Mouse (Mus musculus): ENCODE results near the gene Osbpl8. TPM values are rescaled to one million over a fixed set of nuclear protein-coding genes. Genes with fewer than 3 reads are reported as not detected.

The Osbpl8 gene
- polyA plus RNA-seq, 1 experiment, result 25.0 TPM

DNA sequence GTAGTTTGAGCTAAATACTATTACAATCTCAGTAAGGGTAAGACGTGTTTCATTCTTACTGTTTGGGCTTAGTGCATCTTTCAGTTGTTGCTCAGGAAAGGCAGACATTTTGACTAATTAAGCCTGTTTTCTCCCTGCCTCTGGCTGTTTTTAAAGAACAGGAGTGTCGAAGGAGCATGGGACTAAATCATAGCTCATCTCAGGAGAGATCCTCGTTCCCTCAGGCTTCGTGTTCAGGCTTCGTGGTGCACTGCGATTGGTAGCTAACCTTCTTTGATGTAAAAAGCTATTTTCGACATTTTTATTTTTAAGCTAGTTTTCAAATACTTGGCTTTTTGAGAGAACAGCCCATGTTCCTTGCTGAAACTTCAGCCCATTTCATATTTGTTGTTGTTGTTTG lies 78.1 kb downstream of the Osbpl8 start:
- H3K4me3 ChIP-seq (replicated peaks; ENCODE audit: control insufficient read depth, low read depth, low read length), result no peak overlapping the region
- H3K27ac ChIP-seq (ENCODE audit: control insufficient read depth, insufficient read depth, low read depth, low read length, poor library complexity), result no peak overlapping the region
- H3K4me1 ChIP-seq (ENCODE audit: control insufficient read depth, insufficient read depth, low read length), result no peaks in the 10 kb centered on the region; the same call in 1 of the 2 replicates
- TF ChIP-seq CTCF (IDR thresholded peaks at IDR 0.05; ENCODE audit: control insufficient read depth, insufficient read depth, low read length) (no peak), POLR2A (IDR thresholded peaks at IDR 0.05; ENCODE audit: borderline replicate concordance, control insufficient read depth, low read depth, low read length) (no peak)
- WGBS, result 93% methylated on average over 7 of the region's 7 CpGs

DNA sequence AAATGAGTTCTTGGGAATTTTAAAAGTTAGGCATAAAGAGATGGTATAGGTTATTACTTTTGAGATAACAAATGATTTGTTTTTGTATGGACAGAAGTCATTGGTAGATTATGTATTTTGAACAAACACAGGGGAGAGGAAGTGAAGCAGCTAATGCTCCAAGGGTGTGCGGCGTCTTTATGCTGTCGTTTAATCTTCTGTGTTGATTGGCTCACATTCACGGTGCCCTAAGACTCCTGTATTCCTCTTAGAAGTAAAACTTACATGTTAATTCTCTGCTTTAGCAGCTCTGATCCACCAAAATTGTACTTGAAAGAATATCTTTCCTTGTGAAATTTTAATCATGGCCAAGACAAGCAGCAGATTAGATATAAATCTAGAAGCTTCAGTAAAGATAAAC lies 83.1 kb downstream of the Osbpl8 start:
- TF ChIP-seq POLR2A (IDR thresholded peaks at IDR 0.05; ENCODE audit: borderline replicate concordance, control insufficient read depth, low read depth, low read length) (no peak), CTCF (IDR thresholded peaks at IDR 0.05; ENCODE audit: control insufficient read depth, insufficient read depth, low read length) (no peak)
- 71% methylated on average over 4 of the region's 4 CpGs for WGBS

DNA sequence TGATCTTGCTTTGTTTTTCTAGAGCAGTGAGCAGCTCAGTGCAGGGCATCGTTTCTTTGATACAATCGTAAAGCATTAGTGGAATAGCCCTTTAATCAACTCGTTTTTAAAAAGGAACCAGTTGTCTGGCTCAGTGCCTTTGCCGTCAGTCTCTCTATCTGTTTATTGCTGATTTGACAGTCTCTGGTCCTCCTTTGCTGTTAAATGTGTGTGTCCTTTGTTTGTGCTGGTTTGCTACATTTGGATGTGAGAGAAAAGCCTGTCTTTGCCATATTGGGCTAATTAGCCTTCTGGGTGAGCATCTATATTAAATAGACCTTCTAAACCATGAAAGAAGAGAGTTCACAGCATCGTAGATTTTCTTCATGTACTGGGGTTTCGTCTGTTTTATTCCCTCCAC lies 83.6 kb downstream of the Osbpl8 start:
- Histone ChIP-seq H3K27ac (ENCODE audit: control insufficient read depth, insufficient read depth, low read depth, low read length, poor library complexity) (no peak overlapping the region), H3K4me3 (replicated peaks; ENCODE audit: control insufficient read depth, low read depth, low read length) (no peak overlapping the region), H3K4me1 (ENCODE audit: control insufficient read depth, insufficient read depth, low read length) (no peaks in the 10 kb centered on the region)
- WGBS, result 71% methylated on average over 6 of the region's 6 CpGs
- TF ChIP-seq POLR2A (IDR thresholded peaks at IDR 0.05; ENCODE audit: borderline replicate concordance, control insufficient read depth, low read depth, low read length) (no peak), CTCF (IDR thresholded peaks at IDR 0.05; ENCODE audit: control insufficient read depth, insufficient read depth, low read length) (no peak)

More for the DNA sequence above, 83.1 kb downstream of the Osbpl8 start:
- no peak overlapping the region for H3K4me3 ChIP-seq (replicated peaks; ENCODE audit: control insufficient read depth, low read depth, low read length)
- H3K27ac ChIP-seq (ENCODE audit: control insufficient read depth, insufficient read depth, low read depth, low read length, poor library complexity), result no peak overlapping the region
- H3K4me1 ChIP-seq (ENCODE audit: control insufficient read depth, insufficient read depth, low read length), result no peaks in the 10 kb centered on the region

DNA sequence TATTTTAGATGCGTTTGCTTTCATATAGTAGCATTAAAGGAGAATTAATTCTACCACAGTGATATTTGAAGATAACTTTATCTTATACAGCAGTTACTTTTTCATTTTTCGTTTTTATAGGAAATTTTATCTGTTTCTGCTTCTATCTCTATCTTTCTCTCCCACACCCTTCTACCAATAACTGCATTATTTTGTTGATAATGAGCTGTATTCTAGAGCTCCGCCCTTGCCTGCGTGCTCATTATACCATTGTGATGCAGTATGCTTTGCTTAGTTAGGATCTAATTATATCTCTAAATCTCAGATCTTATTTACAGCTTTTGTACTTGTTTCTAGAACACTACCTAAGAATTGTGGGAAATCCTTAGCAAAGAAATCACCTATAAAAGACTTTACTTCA lies 85.6 kb downstream of the Osbpl8 start:
- no peak overlapping the region for H3K27ac ChIP-seq (ENCODE audit: control insufficient read depth, insufficient read depth, low read depth, low read length, poor library complexity)
- H3K4me3 ChIP-seq (replicated peaks; ENCODE audit: control insufficient read depth, low read depth, low read length), result no peak overlapping the region
- 62% methylated on average over 4 of the region's 4 CpGs for WGBS
- no peaks in the 10 kb centered on the region for H3K4me1 ChIP-seq (ENCODE audit: control insufficient read depth, insufficient read depth, low read length)
- TF ChIP-seq POLR2A (IDR thresholded peaks at IDR 0.05; ENCODE audit: borderline replicate concordance, control insufficient read depth, low read depth, low read length), result no peak
- TF ChIP-seq CTCF (IDR thresholded peaks at IDR 0.05; ENCODE audit: control insufficient read depth, insufficient read depth, low read length), result no peak

DNA sequence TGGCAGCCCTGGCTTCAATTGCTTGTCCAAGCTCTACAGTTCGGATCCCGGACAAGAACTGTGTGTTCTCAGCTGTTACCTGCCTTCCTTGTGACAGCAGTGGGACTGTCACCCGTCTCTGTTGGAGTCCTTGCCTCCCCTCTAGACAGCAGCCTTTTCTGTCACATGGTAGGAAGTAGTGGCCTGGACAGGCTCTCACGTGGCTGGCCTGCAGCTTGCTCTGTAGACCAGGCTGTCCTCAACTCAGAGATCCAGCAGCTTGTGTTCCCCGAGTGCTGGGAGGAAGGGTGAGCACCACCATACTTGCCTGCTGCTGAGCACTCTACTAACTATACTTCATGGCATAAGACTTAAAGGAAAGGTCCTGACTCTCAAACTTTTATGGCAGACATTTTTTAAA lies 87.1 kb downstream of the Osbpl8 start:
- 69% methylated on average over 5 of the region's 5 CpGs for WGBS
- no peak for TF ChIP-seq POLR2A (IDR thresholded peaks at IDR 0.05; ENCODE audit: borderline replicate concordance, control insufficient read depth, low read depth, low read length)
- no peak for TF ChIP-seq CTCF (IDR thresholded peaks at IDR 0.05; ENCODE audit: control insufficient read depth, insufficient read depth, low read length)
- no peaks in the 10 kb centered on the region for H3K4me1 ChIP-seq (ENCODE audit: control insufficient read depth, insufficient read depth, low read length)
- no peak overlapping the region for H3K4me3 ChIP-seq (replicated peaks; ENCODE audit: control insufficient read depth, low read depth, low read length)
- no peak overlapping the region for H3K27ac ChIP-seq (ENCODE audit: control insufficient read depth, insufficient read depth, low read depth, low read length, poor library complexity)

DNA sequence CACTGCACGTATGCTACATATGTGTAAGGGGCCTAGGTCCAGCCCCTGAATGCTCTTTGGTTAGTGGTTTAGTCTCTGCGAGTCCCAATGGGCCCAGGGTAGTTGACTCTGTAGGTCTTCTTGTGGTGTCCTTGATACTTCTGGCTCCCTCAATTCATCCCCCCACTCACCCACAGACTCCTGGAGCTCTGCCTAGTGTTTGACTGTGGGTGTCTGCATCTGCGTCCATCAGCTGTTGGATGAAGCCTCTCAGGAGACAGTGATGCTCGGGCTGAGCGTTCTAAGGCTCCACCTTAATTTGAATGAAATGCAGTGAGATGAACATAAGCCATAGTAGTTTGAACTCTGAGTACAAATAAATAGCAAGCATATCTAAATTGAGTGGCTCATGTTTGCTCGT lies 90.7 kb downstream of the Osbpl8 start:
- Histone ChIP-seq H3K4me1 (ENCODE audit: control insufficient read depth, insufficient read depth, low read length) (no peaks in the 10 kb centered on the region), H3K27ac (ENCODE audit: control insufficient read depth, insufficient read depth, low read depth, low read length, poor library complexity) (no peak overlapping the region), H3K4me3 (replicated peaks; ENCODE audit: control insufficient read depth, low read depth, low read length) (no peak overlapping the region)
- 90% methylated on average over 6 of the region's 6 CpGs for WGBS
- no peak for TF ChIP-seq CTCF (IDR thresholded peaks at IDR 0.05; ENCODE audit: control insufficient read depth, insufficient read depth, low read length)

DNA sequence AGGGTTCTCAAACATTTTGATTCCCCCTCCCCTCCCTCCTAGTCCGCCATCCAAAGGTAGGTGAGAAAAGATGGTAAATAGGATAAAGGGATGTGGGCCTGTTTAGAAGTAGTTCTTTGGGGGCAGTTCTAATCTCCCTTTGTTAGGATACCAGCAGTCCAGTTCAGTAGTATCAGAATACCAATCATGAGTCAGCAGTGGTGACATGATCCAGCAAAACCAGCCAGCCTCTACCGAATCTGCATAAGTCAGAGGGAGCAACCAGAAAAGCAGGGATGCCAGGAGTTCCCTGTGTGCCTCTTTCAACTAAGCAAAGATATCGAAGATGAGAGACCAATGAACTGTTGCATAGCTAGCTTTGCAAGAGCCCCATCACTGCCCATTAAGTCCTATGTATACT lies 91.6 kb downstream of the Osbpl8 start:
- H3K4me3 ChIP-seq (replicated peaks; ENCODE audit: control insufficient read depth, low read depth, low read length), result no peak overlapping the region
- H3K4me1 ChIP-seq (ENCODE audit: control insufficient read depth, insufficient read depth, low read length), result no peaks in the 10 kb centered on the region
- H3K27ac ChIP-seq (ENCODE audit: control insufficient read depth, insufficient read depth, low read depth, low read length, poor library complexity), result no peak overlapping the region
- 64% methylated on average over 3 of the region's 3 CpGs for whole genome bisulfite sequencing
- TF ChIP-seq CTCF (IDR thresholded peaks at IDR 0.05; ENCODE audit: control insufficient read depth, insufficient read depth, low read length), result no peak
- TF ChIP-seq POLR2A (IDR thresholded peaks at IDR 0.05; ENCODE audit: borderline replicate concordance, control insufficient read depth, low read depth, low read length), result no peak

DNA sequence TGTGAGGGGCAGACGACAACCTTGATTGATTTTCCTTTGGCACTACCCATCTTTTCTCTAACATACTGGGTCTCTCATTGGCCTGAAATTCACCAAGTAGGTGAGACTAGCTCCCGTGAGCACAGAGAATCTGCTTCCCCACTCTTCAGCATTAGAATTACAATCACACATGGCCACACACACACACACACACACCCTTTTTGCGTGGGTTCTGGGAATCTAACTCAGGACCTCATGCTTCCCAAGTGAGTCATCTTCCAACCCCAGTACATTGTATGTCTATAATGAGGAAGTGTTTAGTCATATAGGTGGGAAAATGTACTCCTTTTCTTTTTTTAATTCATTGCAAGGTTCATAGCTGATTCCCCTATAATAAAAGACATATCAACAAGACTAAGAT lies 92.8 kb downstream of the Osbpl8 start:
- H3K27ac ChIP-seq (ENCODE audit: control insufficient read depth, insufficient read depth, low read depth, low read length, poor library complexity), result no peak overlapping the region
- H3K4me1 ChIP-seq (ENCODE audit: control insufficient read depth, insufficient read depth, low read length), result no peaks in the 10 kb centered on the region
- WGBS, result 88% methylated on average over 3 of the region's 3 CpGs
- TF ChIP-seq CTCF (IDR thresholded peaks at IDR 0.05; ENCODE audit: control insufficient read depth, insufficient read depth, low read length), result no peak
- no peak for TF ChIP-seq POLR2A (IDR thresholded peaks at IDR 0.05; ENCODE audit: borderline replicate concordance, control insufficient read depth, low read depth, low read length)
- no peak overlapping the region for H3K4me3 ChIP-seq (replicated peaks; ENCODE audit: control insufficient read depth, low read depth, low read length)

DNA sequence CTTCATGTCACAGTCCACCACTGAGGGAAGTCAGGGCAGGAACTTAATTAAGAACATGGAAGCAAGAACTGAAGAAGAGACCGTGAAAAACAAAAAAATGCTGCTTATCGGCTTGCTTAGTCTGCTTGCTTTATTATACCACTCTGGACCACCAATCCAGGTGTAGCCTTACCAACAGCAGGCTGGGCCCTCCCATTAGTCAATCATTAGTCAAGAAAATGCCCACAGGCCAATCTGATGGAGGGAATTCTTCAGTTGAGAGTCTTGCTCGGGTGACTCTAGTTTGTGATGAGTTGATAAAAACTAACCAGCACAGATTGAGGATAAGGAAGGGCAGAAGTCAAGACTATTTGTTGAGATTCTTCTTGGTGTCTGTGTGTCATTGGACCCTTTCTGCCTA lies 93.7 kb downstream of the Osbpl8 start:
- WGBS, result 87% methylated on average over 3 of the region's 3 CpGs

More for the DNA sequence above, 93.7 kb downstream of the Osbpl8 start:
- H3K4me1 ChIP-seq (ENCODE audit: control insufficient read depth, insufficient read depth, low read length), result no peaks in the 10 kb centered on the region
- H3K27ac ChIP-seq (ENCODE audit: control insufficient read depth, insufficient read depth, low read depth, low read length, poor library complexity), result no peak overlapping the region
- H3K4me3 ChIP-seq (replicated peaks; ENCODE audit: control insufficient read depth, low read depth, low read length), result no peak overlapping the region
- TF ChIP-seq CTCF (IDR thresholded peaks at IDR 0.05; ENCODE audit: control insufficient read depth, insufficient read depth, low read length) (no peak), POLR2A (IDR thresholded peaks at IDR 0.05; ENCODE audit: borderline replicate concordance, control insufficient read depth, low read depth, low read length) (no peak)

Measured in bone marrow, adult 2 months (tissue).